Mouse (Mus musculus) stomach, embryonic 15.5 days (tissue): ENCODE data around the gene Phf5a. TPM values are rescaled to one million over a fixed set of nuclear protein-coding genes. Genes with fewer than 3 reads are reported as not detected.
A peak's percentile ranks its signal among the peaks of the same experiment; 100 is the strongest.

Experiments
- ATAC-seq: fragments of 200-750 bp; cut with Nextera tagmentation; 2 replicates; pipeline ENCODE4 v1.8.0; 2017; ENCODE audit warnings: low read depth, moderate number of reproducible peaks, moderate TSS enrichment; ENCODE audit not compliant: insufficient read depth, low FRiP score
- H3K27ac ChIP-seq: fragments of 300-500 bp; sonication (generic); 2 replicates; pipeline ENCODE4 v1.5.1; 2015; ENCODE audit warnings: mild to moderate bottlenecking, inconsistent platforms
- H3K27me3 ChIP-seq: fragments of 300-500 bp; sonication (generic); replicated peaks from 2 replicates; pipeline ENCODE4 v1.6.1; 2015; ENCODE audit warnings: inconsistent platforms
- H3K36me3 ChIP-seq: fragments of 300-500 bp; sonication (generic); 2 replicates; pipeline ENCODE4 v1.6.1; 2015; ENCODE audit warnings: inconsistent platforms
- H3K4me1 ChIP-seq: fragments of 300-500 bp; sonication (generic); 2 replicates; pipeline ENCODE4 v1.6.1; 2015; ENCODE audit warnings: inconsistent platforms
- H3K4me2 ChIP-seq: fragments of 300-500 bp; sonication (generic); 2 replicates; pipeline ENCODE4 v1.6.1; 2015; ENCODE audit warnings: mild to moderate bottlenecking, inconsistent platforms
- H3K4me3 ChIP-seq: fragments of 300-500 bp; sonication (generic); replicated peaks from 2 replicates; pipeline ENCODE4 v1.5.1; 2015; ENCODE audit warnings: inconsistent platforms
- H3K9ac ChIP-seq: fragments of 300-500 bp; sonication (generic); 2 replicates; pipeline ENCODE4 v1.6.1; 2015; ENCODE audit warnings: inconsistent platforms
- H3K9me3 ChIP-seq: fragments of 300-500 bp; sonication (generic); 2 replicates; pipeline ENCODE4 v1.6.1; 2016; ENCODE audit warnings: inconsistent platforms
- WGBS: fragments of 180-500 bp; shearing (Covaris S2); methylation state at CpG from one replicate; pipeline ENCODE4 v1.1.7; 2015; 5-methylcytosine and 5-hydroxymethylcytosine counted together
- polyA plus RNA-seq: library from polyadenylated mRNA; unstranded; fragments of >200 nt; fragmentation: Nextera tagmentation; extraction: Ambion mirVana; gene quantifications from 2 replicates; pipeline ENCODE4 v1.2.1, GENCODE M21; 2015

The Phf5a gene
- polyA plus RNA-seq, 1 experiment from 2014 or later: 134 TPM

- ATAC-seq: no peak
- WGBS: 86% methylated on average over 2 of the region's 2 CpGs
- Histone ChIP-seq H3K4me2 (no peak overlapping the region), H3K4me1 (no peaks in the 10 kb centered on the region), H3K27me3 (no peaks in the 10 kb centered on the region), H3K27ac (no peak overlapping the region), H3K9me3 (no peaks in the 10 kb centered on the region), H3K36me3 (peaks cover 42% of the 10 kb centered on the region), H3K9ac (no peak overlapping the region), H3K4me3 (no peak overlapping the region)
These were observed 27.0 kb upstream of the Phf5a start for GRCm38 (mm10) chr15:81898751-81899150.

- H3K9me3 ChIP-seq: no peaks in the 10 kb centered on the region
- no peak overlapping the region for H3K4me2 ChIP-seq
- H3K4me1 ChIP-seq: no peaks in the 10 kb centered on the region
- no peaks in the 10 kb centered on the region for H3K27me3 ChIP-seq
- H3K9ac ChIP-seq: no peak overlapping the region
- no peak for ATAC-seq
- H3K4me3 ChIP-seq: no peak overlapping the region
- 79% methylated on average over 5 of the region's 5 CpGs for WGBS
- peaks cover 38% of the 10 kb centered on the region for H3K36me3 ChIP-seq
- H3K27ac ChIP-seq: no peak overlapping the region
These were observed 26.0 kb upstream of the Phf5a start for GRCm38 (mm10) chr15:81897607-81898285.

- WGBS: 92% methylated on average over 2 of the region's 2 CpGs
- Histone ChIP-seq H3K27ac (no peak overlapping the region), H3K4me3 (no peak overlapping the region), H3K9me3 (no peaks in the 10 kb centered on the region), H3K4me1 (no peaks in the 10 kb centered on the region), H3K4me2 (no peak overlapping the region), H3K9ac (no peak overlapping the region), H3K27me3 (no peaks in the 10 kb centered on the region), H3K36me3 (peaks cover 36% of the 10 kb centered on the region)
- ATAC-seq: no peak
These were observed 24.7 kb upstream of the Phf5a start for GRCm38 (mm10) chr15:81896407-81896806.

- Histone ChIP-seq H3K4me3 (no peak overlapping the region), H3K9ac (no peak overlapping the region), H3K27ac (no peak overlapping the region), H3K4me1 (no peaks in the 10 kb centered on the region), H3K27me3 (no peaks in the 10 kb centered on the region), H3K9me3 (no peaks in the 10 kb centered on the region), H3K4me2 (no peak overlapping the region), H3K36me3 (peaks cover 36% of the 10 kb centered on the region)
- WGBS: 90% methylated on average over 1 of the region's 1 CpGs
- no peak for ATAC-seq
These were observed 22.3 kb upstream of the Phf5a start for GRCm38 (mm10) chr15:81894002-81894401.

DNA sequence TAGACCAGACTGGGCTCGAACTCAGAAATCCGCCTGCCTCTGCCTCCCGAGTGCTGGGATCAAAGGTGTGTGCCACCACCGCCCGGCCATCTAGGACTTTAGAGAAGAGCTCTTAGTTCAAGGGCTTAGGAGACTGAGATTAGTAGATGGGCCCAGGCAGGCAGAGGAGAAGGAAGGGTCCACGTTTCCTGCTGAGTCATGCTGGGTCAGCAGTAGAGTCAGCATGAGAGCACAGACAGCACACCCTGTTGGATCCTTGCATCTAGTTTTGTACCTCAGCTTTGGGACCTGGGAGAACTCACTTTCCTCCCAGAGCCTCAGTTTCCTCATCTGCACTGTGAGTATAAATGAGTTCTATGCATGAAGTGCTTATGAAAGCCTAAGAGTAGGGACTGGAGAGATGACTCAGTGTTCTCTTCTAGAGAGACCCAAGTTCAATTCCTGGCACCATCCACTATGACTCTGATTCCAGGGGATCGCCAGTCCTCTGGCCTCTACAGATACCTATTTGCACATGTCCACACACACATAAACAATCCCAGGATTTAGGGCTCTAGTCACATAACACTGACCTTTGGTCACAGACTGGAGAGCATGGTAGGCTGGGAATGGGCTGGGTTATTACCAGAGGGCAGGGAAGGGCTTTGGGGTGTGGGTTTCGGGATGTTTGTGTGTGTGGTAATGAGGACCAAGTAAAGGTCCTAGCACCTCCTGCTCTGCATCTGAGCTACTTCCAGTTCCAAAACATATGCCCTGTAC is 20.3 kb upstream of the Phf5a start:
- no peak overlapping the region for H3K9ac ChIP-seq
- peak; percentile 43; the same call in 1 of the 2 replicates for ATAC-seq
- no peaks in the 10 kb centered on the region for H3K27me3 ChIP-seq
- H3K4me2 ChIP-seq: no peak overlapping the region
- WGBS: 92% methylated on average over 8 of the region's 8 CpGs
- H3K4me1 ChIP-seq: no peaks in the 10 kb centered on the region
- no peak overlapping the region for H3K27ac ChIP-seq
- no peaks in the 10 kb centered on the region for H3K9me3 ChIP-seq
- no peak overlapping the region for H3K4me3 ChIP-seq
- H3K36me3 ChIP-seq: peaks cover 42% of the 10 kb centered on the region

DNA sequence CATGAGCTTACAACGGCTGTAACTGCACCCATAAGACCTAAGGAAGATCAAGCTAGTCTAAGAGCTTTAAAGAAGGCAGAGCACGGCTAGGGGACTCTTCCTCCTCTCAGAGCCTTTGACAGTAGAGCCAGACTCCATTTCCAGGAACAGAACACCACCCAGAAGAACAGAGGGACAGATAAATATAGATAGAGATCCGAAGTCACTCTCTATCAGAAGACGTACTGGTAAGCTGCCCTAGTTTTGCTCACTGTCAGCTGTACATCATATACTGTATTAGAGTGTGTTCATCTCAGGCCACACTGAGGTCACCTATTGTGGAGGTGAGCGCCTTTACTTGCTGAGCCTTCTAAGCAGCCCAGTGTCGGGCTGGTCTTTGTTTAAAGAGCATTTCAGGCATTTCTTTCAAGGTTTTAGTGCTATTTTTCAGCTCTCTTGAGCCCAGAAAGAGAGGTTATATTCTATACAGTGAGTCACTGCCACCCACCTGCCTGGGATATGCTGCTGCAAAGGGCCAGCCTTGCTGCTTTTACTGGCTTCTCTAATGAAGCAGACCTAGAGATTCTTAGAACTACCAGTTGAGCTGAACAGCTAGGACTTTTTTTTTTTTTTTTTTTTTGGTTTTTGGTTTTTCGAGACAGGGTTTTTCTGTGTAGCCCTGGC is 19.6 kb upstream of the Phf5a start:
- peaks cover 41% of the 10 kb centered on the region for H3K36me3 ChIP-seq
- H3K4me3 ChIP-seq: no peak overlapping the region
- no peaks in the 10 kb centered on the region for H3K9me3 ChIP-seq
- no peak overlapping the region for H3K4me2 ChIP-seq
- no peaks in the 10 kb centered on the region for H3K4me1 ChIP-seq
- no peak overlapping the region for H3K27ac ChIP-seq
- no peak for ATAC-seq
- WGBS: 82% methylated on average over 7 of the region's 7 CpGs
- H3K27me3 ChIP-seq: no peaks in the 10 kb centered on the region
- H3K9ac ChIP-seq: no peak overlapping the region

- Histone ChIP-seq H3K4me1 (no peaks in the 10 kb centered on the region), H3K4me3 (no peak overlapping the region), H3K36me3 (peaks cover 34% of the 10 kb centered on the region), H3K27me3 (no peaks in the 10 kb centered on the region), H3K9me3 (no peaks in the 10 kb centered on the region), H3K9ac (no peak overlapping the region), H3K4me2 (no peak overlapping the region), H3K27ac (no peak overlapping the region)
- ATAC-seq: no peak
- 95% methylated on average over 7 of the region's 7 CpGs for WGBS
These were observed 17.5 kb upstream of the Phf5a start for GRCm38 (mm10) chr15:81889175-81889574.

GRCm38 (mm10) chr15:81886795-81887550 is 15.3 kb upstream of the Phf5a start:
- peaks cover 31% of the 10 kb centered on the region for H3K36me3 ChIP-seq
- H3K9me3 ChIP-seq: no peaks in the 10 kb centered on the region
- H3K9ac ChIP-seq: no peak overlapping the region
- H3K4me1 ChIP-seq: no peaks in the 10 kb centered on the region
- no peak for ATAC-seq
- no peak overlapping the region for H3K4me2 ChIP-seq
- H3K27me3 ChIP-seq: no peaks in the 10 kb centered on the region
- no peak overlapping the region for H3K4me3 ChIP-seq
- H3K27ac ChIP-seq: no peak overlapping the region
- 90% methylated on average over 6 of the region's 6 CpGs for WGBS

GRCm38 (mm10) chr15:81885418-81885934 is 13.8 kb upstream of the Phf5a start:
- WGBS: 88% methylated on average over 3 of the region's 3 CpGs
- ATAC-seq: no peak

GRCm38 (mm10) chr15:81882348-81882747 is 10.6 kb upstream of the Phf5a start:
- Histone ChIP-seq H3K4me3 (no peak overlapping the region), H3K9ac (no peak overlapping the region), H3K27ac (no peak overlapping the region), H3K36me3 (peaks cover 4% of the 10 kb centered on the region; the same call in 1 of the 2 replicates), H3K4me1 (no peaks in the 10 kb centered on the region), H3K27me3 (no peaks in the 10 kb centered on the region), H3K4me2 (no peak overlapping the region), H3K9me3 (no peaks in the 10 kb centered on the region)
- ATAC-seq: no peak
- WGBS: 90% methylated on average over 3 of the region's 3 CpGs

More at GRCm38 (mm10) chr15:81885418-81885934, 13.8 kb upstream of the Phf5a start:
- Histone ChIP-seq H3K4me3 (no peak overlapping the region), H3K4me1 (no peaks in the 10 kb centered on the region), H3K27me3 (no peaks in the 10 kb centered on the region), H3K36me3 (peaks cover 19% of the 10 kb centered on the region; the same call in 1 of the 2 replicates), H3K27ac (no peak overlapping the region), H3K4me2 (no peak overlapping the region), H3K9me3 (no peaks in the 10 kb centered on the region), H3K9ac (no peak overlapping the region)

DNA sequence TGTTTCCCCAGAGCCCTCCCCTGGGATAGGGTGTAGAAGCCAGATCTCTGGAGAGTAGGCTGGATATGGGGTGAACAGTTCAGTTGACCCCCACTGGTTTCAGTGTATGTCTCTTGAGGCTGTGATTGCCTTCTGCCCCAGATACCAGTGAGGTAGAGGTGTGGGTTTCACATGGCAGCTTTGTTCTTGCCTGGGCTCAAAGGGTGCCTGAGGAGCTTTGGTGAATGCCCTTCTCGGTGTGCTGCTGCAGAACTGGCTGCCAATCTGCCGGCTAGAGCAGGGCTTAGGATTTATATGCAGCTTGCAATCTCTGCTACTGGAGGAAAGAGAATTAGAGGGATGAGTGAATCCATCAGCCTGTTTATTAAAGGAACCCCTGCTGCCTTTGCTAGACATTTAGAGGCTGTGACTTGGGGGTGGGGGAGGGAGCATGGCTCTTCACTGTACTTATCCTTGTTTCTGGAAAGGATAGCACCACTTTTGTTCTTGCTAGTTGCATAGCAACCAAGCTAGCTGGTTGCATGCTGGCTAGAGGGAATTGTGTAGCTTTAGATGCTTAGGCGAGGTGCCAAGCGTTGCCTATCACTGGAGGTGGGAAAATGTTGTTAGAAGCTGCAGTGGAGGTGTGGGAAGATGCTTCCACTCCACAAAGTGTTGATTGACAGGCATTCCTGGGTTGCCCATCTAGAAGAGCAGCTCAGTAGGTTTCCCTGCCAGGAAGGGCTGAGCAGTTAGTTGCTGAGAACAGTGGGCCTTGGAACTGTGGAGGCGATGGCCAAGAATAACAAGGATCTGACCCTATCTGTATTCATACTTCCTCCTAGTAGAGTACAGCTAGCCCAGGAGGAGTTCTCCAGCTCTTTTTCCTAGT is 8.1 kb upstream of the Phf5a start:
- 76% methylated on average over 5 of the region's 5 CpGs for WGBS
- no peak overlapping the region for H3K9ac ChIP-seq
- ATAC-seq: no peak
- no peaks in the 10 kb centered on the region for H3K36me3 ChIP-seq
- no peaks in the 10 kb centered on the region for H3K9me3 ChIP-seq
- H3K4me3 ChIP-seq: no peak overlapping the region
- H3K4me2 ChIP-seq: no peak overlapping the region
- H3K27ac ChIP-seq: no peak overlapping the region
- no peaks in the 10 kb centered on the region for H3K27me3 ChIP-seq
- H3K4me1 ChIP-seq: peaks cover under 1% of the 10 kb centered on the region; the same call in 1 of the 2 replicates
